Mouse (Mus musculus) liver, postnatal 0 days (tissue): ENCODE results near the gene Vsig10.

Source experiments
- CTCF ChIP-seq: sonication (generic); IDR thresholded peaks from 2 replicates; pipeline ENCODE4 v1.5.1; 2016; ENCODE audit warnings: antibody characterized with exemption, low read depth
- EP300 ChIP-seq: IDR thresholded peaks from 2 replicates; pipeline ENCODE4 v1.6.1; 2016; ENCODE audit warnings: antibody characterized with exemption, low read depth, mild to moderate bottlenecking

- TF ChIP-seq CTCF, result no peak
- no peak for TF ChIP-seq EP300
Measured at GRCm38 (mm10) chr5:117295011-117295410, 23.9 kb upstream of the Vsig10 start.
